Mouse (Mus musculus): ENCODE measurements around the gene Coil. TPM values are rescaled to one million over a fixed set of nuclear protein-coding genes. Genes with fewer than 3 reads are reported as not detected.

Gene Coil
- polyA plus RNA-seq, 1 experiment: 0.24 TPM

GRCm38 (mm10) chr11:88999723-89000526, 29.9 kb downstream of the Coil start:
- TF ChIP-seq GATA1 (IDR thresholded peaks at IDR 0.05; ENCODE audit: low read length) (no peak), TAL1 (IDR thresholded peaks at IDR 0.05; ENCODE audit: low read length) (no peak)
- H3K4me1 ChIP-seq (ENCODE audit: control insufficient read depth): peaks cover 70% of the 10 kb centered on the region
- peak overlapping the region; percentile 70 for H3K4me3 ChIP-seq (replicated peaks)
- no peaks in the 10 kb centered on the region for H3K9me3 ChIP-seq (ENCODE audit: control insufficient read depth, low read length)
- peaks cover 33% of the 10 kb centered on the region for H3K36me3 ChIP-seq (ENCODE audit: control insufficient read depth)
- H3K27me3 ChIP-seq (ENCODE audit: control insufficient read depth): no peaks in the 10 kb centered on the region

- no peaks in the 10 kb centered on the region for H3K27me3 ChIP-seq (ENCODE audit: control insufficient read depth)
- H3K4me3 ChIP-seq (replicated peaks): peak overlapping the region; percentile 70
- peaks cover 70% of the 10 kb centered on the region for H3K4me1 ChIP-seq (ENCODE audit: control insufficient read depth)
- TF ChIP-seq TAL1 (IDR thresholded peaks at IDR 0.05; ENCODE audit: low read length): no peak
- no peak for TF ChIP-seq GATA1 (IDR thresholded peaks at IDR 0.05; ENCODE audit: low read length)
- peaks cover 39% of the 10 kb centered on the region for H3K36me3 ChIP-seq (ENCODE audit: control insufficient read depth)
- H3K9me3 ChIP-seq (ENCODE audit: control insufficient read depth, low read length): no peaks in the 10 kb centered on the region
These were observed 30.4 kb downstream of the Coil start for GRCm38 (mm10) chr11:89000527-89000819.

- no peak for TF ChIP-seq TAL1 (IDR thresholded peaks at IDR 0.05; ENCODE audit: low read length)
- TF ChIP-seq GATA1 (IDR thresholded peaks at IDR 0.05; ENCODE audit: low read length): no peak
These were observed 31.5 kb downstream of the Coil start for GRCm38 (mm10) chr11:89001569-89001968.

GRCm38 (mm10) chr11:89002068-89002467, 32.0 kb downstream of the Coil start:
- H3K4me1 ChIP-seq (ENCODE audit: control insufficient read depth): peaks cover 62% of the 10 kb centered on the region
- no peak for TF ChIP-seq TAL1 (IDR thresholded peaks at IDR 0.05; ENCODE audit: low read length)
- no peak for TF ChIP-seq GATA1 (IDR thresholded peaks at IDR 0.05; ENCODE audit: low read length)
- peaks cover 52% of the 10 kb centered on the region for H3K36me3 ChIP-seq (ENCODE audit: control insufficient read depth)
- peak overlapping the region; percentile 26 for H3K4me3 ChIP-seq (replicated peaks)
- H3K27me3 ChIP-seq (ENCODE audit: control insufficient read depth): no peaks in the 10 kb centered on the region
- no peaks in the 10 kb centered on the region for H3K9me3 ChIP-seq (ENCODE audit: control insufficient read depth, low read length)

More at GRCm38 (mm10) chr11:89001569-89001968, 31.5 kb downstream of the Coil start:
- H3K36me3 ChIP-seq (ENCODE audit: control insufficient read depth): peaks cover 50% of the 10 kb centered on the region
- peaks cover 67% of the 10 kb centered on the region for H3K4me1 ChIP-seq (ENCODE audit: control insufficient read depth)
- H3K4me3 ChIP-seq (replicated peaks): peak overlapping the region; percentile 70
- no peaks in the 10 kb centered on the region for H3K27me3 ChIP-seq (ENCODE audit: control insufficient read depth)
- no peaks in the 10 kb centered on the region for H3K9me3 ChIP-seq (ENCODE audit: control insufficient read depth, low read length)

- Histone ChIP-seq H3K9me3 (ENCODE audit: control insufficient read depth, low read length) (no peaks in the 10 kb centered on the region), H3K27me3 (ENCODE audit: control insufficient read depth) (no peaks in the 10 kb centered on the region), H3K36me3 (ENCODE audit: control insufficient read depth) (peaks cover 58% of the 10 kb centered on the region), H3K4me3 (replicated peaks) (peak overlapping the region; percentile 24), H3K4me1 (ENCODE audit: control insufficient read depth) (peaks cover 62% of the 10 kb centered on the region)
- TF ChIP-seq TAL1 (IDR thresholded peaks at IDR 0.05; ENCODE audit: low read length) (no peak), GATA1 (IDR thresholded peaks at IDR 0.05; ENCODE audit: low read length) (no peak)
These were observed 32.6 kb downstream of the Coil start for GRCm38 (mm10) chr11:89002621-89003020.

GRCm38 (mm10) chr11:89003078-89003477, 33.0 kb downstream of the Coil start:
- Histone ChIP-seq H3K4me1 (ENCODE audit: control insufficient read depth) (peaks cover 58% of the 10 kb centered on the region), H3K4me3 (replicated peaks) (no peak overlapping the region), H3K9me3 (ENCODE audit: control insufficient read depth, low read length) (no peaks in the 10 kb centered on the region), H3K36me3 (ENCODE audit: control insufficient read depth) (peaks cover 60% of the 10 kb centered on the region), H3K27me3 (ENCODE audit: control insufficient read depth) (no peaks in the 10 kb centered on the region)
- no peak for TF ChIP-seq GATA1 (IDR thresholded peaks at IDR 0.05; ENCODE audit: low read length)
- no peak for TF ChIP-seq TAL1 (IDR thresholded peaks at IDR 0.05; ENCODE audit: low read length)

GRCm38 (mm10) chr11:89003726-89004125, 33.7 kb downstream of the Coil start:
- Histone ChIP-seq H3K4me3 (replicated peaks) (no peak overlapping the region), H3K4me1 (ENCODE audit: control insufficient read depth) (peaks cover 52% of the 10 kb centered on the region), H3K9me3 (ENCODE audit: control insufficient read depth, low read length) (no peaks in the 10 kb centered on the region), H3K27me3 (ENCODE audit: control insufficient read depth) (no peaks in the 10 kb centered on the region), H3K36me3 (ENCODE audit: control insufficient read depth) (peaks cover 66% of the 10 kb centered on the region)
- no peak for TF ChIP-seq TAL1 (IDR thresholded peaks at IDR 0.05; ENCODE audit: low read length)

GRCm38 (mm10) chr11:89005473-89005872, 35.4 kb downstream of the Coil start:
- H3K4me3 ChIP-seq (replicated peaks): no peak overlapping the region
- H3K27me3 ChIP-seq (ENCODE audit: control insufficient read depth): no peaks in the 10 kb centered on the region
- H3K9me3 ChIP-seq (ENCODE audit: control insufficient read depth, low read length): no peaks in the 10 kb centered on the region
- TF ChIP-seq GATA1 (IDR thresholded peaks at IDR 0.05; ENCODE audit: low read length) (no peak), TAL1 (IDR thresholded peaks at IDR 0.05; ENCODE audit: low read length) (no peak)
- H3K4me1 ChIP-seq (ENCODE audit: control insufficient read depth): peaks cover 34% of the 10 kb centered on the region
- peaks cover 81% of the 10 kb centered on the region for H3K36me3 ChIP-seq (ENCODE audit: control insufficient read depth)

- H3K27me3 ChIP-seq (ENCODE audit: control insufficient read depth): no peaks in the 10 kb centered on the region
- H3K4me1 ChIP-seq (ENCODE audit: control insufficient read depth): peaks cover 26% of the 10 kb centered on the region
- H3K9me3 ChIP-seq (ENCODE audit: control insufficient read depth, low read length): no peaks in the 10 kb centered on the region
- TF ChIP-seq GATA1 (IDR thresholded peaks at IDR 0.05; ENCODE audit: low read length) (no peak), TAL1 (IDR thresholded peaks at IDR 0.05; ENCODE audit: low read length) (no peak)
- no peak overlapping the region for H3K4me3 ChIP-seq (replicated peaks)
- H3K36me3 ChIP-seq (ENCODE audit: control insufficient read depth): peaks cover 87% of the 10 kb centered on the region
These were observed 36.4 kb downstream of the Coil start for GRCm38 (mm10) chr11:89006404-89006803.

All from erythroblast, embryonic 14.5 days (primary cell).